Mouse (Mus musculus) T-helper 17 cell (primary cell): ENCODE measurements at regions not wholly inside any gene's neighbourhood (a gene's known extent, or its start where the extent isn't known, plus 50 kb on each side); places are given as distances from the start of the nearest gene placed in this dataset.

ENCODE experiments used
- in situ Hi-C, 2 experiments: fragments of 300-600 bp; cut with MboI, MseI; formaldehyde crosslinking; loops; 1 replicate in 1 of 2; 2 replicates in 1 of 2; pipeline ENCODE4 v1.15.1; 2025; ENCODE audit warnings: high pct_unique_total_duplicates in 2 of 2

- in situ Hi-C loops, result no loop called here
These were observed 56.2 kb upstream of the Kitl start for GRCm38 (mm10) chr10:99959279-99959678.

GRCm38 (mm10) chr10:99952486-99952885 lies 62.9 kb upstream of the Kitl start:
- in situ Hi-C loops, result no loop called here

- in situ Hi-C loops, result no loop called here
These were observed 63.7 kb upstream of the Kitl start for GRCm38 (mm10) chr10:99951718-99952117.

- in situ Hi-C loops, result no loop called here
These were observed 64.1 kb upstream of the Kitl start for GRCm38 (mm10) chr10:99951316-99951715.

GRCm38 (mm10) chr10:99948740-99949139 lies 66.7 kb upstream of the Kitl start:
- in situ Hi-C loops, result no loop called here

- in situ Hi-C loops, result no loop called here
These were observed 70.0 kb upstream of the Kitl start for GRCm38 (mm10) chr10:99945418-99945817.

GRCm38 (mm10) chr10:99941665-99942064 lies 73.8 kb upstream of the Kitl start:
- in situ Hi-C loops, result no loop called here

- in situ Hi-C loops, result no loop called here
These were observed 76.5 kb upstream of the Kitl start for GRCm38 (mm10) chr10:99938901-99939300.

- in situ Hi-C loops, result no loop called here
These were observed 77.4 kb upstream of the Kitl start for GRCm38 (mm10) chr10:99937921-99938618.

- in situ Hi-C loops, result no loop called here
These were observed 86.2 kb upstream of the Kitl start for GRCm38 (mm10) chr10:99929191-99929590.

- in situ Hi-C loops, result no loop called here
These were observed 87.5 kb upstream of the Kitl start for GRCm38 (mm10) chr10:99927913-99928312.

GRCm38 (mm10) chr10:99926327-99926954 lies 89.0 kb upstream of the Kitl start:
- in situ Hi-C loops, result no loop called here

- in situ Hi-C loops, result no loop called here
These were observed 90.9 kb upstream of the Kitl start for GRCm38 (mm10) chr10:99924541-99924940.

GRCm38 (mm10) chr10:99919925-99920324 lies 95.5 kb upstream of the Kitl start:
- in situ Hi-C loops, result no loop called here

GRCm38 (mm10) chr10:99918567-99919320 lies 96.7 kb upstream of the Kitl start:
- in situ Hi-C loops, result no loop called here

GRCm38 (mm10) chr10:99913846-99914187 lies 101.6 kb upstream of the Kitl start:
- in situ Hi-C loops, result no loop called here

GRCm38 (mm10) chr10:99913001-99913845 lies 102.2 kb upstream of the Kitl start:
- in situ Hi-C loops, result no loop called here

GRCm38 (mm10) chr10:99910011-99910723 lies 105.3 kb upstream of the Kitl start:
- in situ Hi-C loops, result no loop called here

- in situ Hi-C loops, result no loop called here
These were observed 107.4 kb upstream of the Kitl start for GRCm38 (mm10) chr10:99908044-99908443.

GRCm38 (mm10) chr10:99906778-99907435 lies 108.5 kb upstream of the Kitl start:
- in situ Hi-C loops, result no loop called here
